Mouse (Mus musculus): ENCODE results near the gene Cdc42se1.

Cdc42se1 gene

DNA sequence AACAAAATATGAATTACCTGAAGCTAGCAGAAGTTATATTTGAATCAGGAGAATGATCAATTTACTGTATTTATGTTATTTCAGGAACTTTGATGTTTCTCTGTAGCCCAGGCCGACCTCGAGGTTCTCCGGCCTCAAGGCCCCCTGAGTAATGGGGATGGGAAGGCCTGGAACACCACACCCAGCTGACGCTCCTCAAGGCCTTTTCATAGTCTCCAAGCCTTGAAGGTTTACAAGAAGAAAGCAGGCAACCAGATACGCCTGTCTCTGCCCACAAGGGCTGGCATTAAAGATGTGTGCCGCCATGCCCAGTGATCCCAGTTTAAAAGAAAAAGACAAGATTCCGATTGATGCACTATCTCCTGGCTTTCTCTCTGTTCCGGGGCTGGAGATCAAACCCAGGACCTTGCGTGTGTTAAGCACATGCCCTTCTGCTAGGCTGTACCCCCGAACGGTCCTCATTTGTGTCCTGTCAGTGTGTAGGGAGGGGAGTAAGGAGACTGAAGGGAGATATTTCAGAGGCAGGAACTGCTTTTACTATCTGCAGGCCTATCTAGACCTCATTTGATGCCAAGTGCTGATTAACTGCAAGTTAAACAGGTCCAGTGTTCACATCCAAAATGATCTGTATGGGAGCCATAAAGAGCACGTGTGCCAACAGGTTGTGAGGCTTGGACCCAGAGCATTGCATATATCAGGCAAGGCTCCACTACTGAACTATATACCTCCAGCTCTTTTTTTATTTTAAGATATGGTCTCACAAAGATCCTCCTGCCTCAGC lies 56.2 kb downstream of the Cdc42se1 start:
- DNase-seq (ENCODE audit: low spot score) = no peak

DNA sequence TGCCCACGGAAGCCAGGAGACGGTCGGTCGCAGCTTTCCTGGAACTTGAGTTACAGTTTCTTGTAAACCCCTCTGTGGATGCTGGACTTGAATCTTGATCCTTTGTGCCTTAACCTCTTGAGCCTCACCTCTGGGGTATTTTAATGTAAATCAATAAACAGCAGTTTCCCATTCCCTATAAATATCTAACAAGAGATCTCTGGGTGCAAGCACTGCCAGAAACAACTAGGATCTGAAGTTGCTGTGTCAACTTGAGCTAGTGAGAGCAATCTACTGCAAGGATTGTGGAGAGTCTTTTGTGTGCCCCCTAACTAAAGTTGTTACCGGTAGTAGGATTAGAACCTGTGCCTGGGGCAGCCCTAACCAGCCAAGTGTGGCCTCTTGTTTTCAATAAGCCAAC lies 56.9 kb downstream of the Cdc42se1 start:
- no peak for DNase-seq (ENCODE audit: low spot score)

Measured in testis, postnatal 14 days (tissue).